Mouse (Mus musculus): ENCODE measurements around the gene Eya4. TPM values are rescaled to one million over a fixed set of nuclear protein-coding genes. Genes with fewer than 3 reads are reported as not detected.

Gene Eya4
- polyA plus RNA-seq, 1 experiment from 2014 or later: 1.1 TPM

DNA sequence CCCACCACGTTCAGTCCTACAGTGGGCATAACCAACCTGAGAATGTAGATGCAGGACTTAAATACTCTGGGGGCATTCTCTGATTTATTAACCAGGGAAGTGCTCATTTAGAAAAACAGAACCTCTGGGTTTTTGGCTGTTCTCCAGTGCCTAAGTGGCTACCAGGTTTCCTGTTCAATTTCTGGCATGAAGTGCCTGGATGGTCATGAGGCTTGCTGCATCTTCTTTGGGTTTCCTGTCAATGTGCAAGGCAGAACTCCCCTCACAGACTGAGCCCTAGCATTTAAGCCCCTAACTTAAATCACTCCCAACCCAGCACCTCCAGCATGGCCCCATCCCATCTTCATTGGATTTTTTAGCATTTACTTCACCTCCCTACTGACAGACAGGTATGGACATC lies 13.3 kb downstream of the Eya4 start:
- Histone ChIP-seq H3K9me3 (replicated peaks; ENCODE audit: control insufficient read depth, low read length) (no peaks in the 10 kb centered on the region), H3K9ac (ENCODE audit: low read length) (no peak overlapping the region), H3K27me3 (ENCODE audit: control insufficient read depth, insufficient read depth, low read length) (no peaks in the 10 kb centered on the region), H3K4me3 (ENCODE audit: low read length) (no peak overlapping the region), H3K27ac (ENCODE audit: low read length) (no peak overlapping the region), H3K36me3 (ENCODE audit: control insufficient read depth, insufficient read depth) (no peaks in the 10 kb centered on the region), H3K4me2 (ENCODE audit: low read depth, low read length) (no peak overlapping the region), H3K4me1 (ENCODE audit: control insufficient read depth, insufficient read depth, low read length) (no peaks in the 10 kb centered on the region)
- WGBS: 68% methylated on average over 1 of the region's 1 CpGs
- no peak for ATAC-seq (replicated peaks; ENCODE audit: extremely low read depth, insufficient read depth, low FRiP score)

DNA sequence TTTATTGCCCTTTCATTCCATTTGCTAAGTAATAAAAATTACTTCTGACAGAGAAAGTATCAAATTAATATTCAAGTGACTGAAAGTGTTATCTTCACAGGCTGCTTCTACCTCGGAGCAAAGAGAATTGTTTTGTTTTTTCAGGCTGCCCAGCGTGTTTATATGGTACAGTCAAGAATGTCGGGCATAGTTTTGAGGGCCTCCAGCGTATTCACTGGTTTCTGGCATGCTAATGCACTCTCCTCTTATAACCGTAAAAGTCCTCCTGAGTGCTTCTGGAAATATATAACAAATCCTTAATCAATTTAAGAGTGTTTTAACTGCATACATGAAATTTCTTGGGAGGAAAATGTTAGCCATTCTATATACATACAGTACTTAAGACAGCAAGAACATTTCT lies 17.8 kb downstream of the Eya4 start:
- Histone ChIP-seq H3K9ac (ENCODE audit: low read length) (no peak overlapping the region), H3K4me2 (ENCODE audit: low read depth, low read length) (no peak overlapping the region), H3K27me3 (ENCODE audit: control insufficient read depth, insufficient read depth, low read length) (no peaks in the 10 kb centered on the region), H3K9me3 (replicated peaks; ENCODE audit: control insufficient read depth, low read length) (no peaks in the 10 kb centered on the region), H3K4me3 (ENCODE audit: low read length) (no peak overlapping the region), H3K36me3 (ENCODE audit: control insufficient read depth, insufficient read depth) (no peaks in the 10 kb centered on the region), H3K4me1 (ENCODE audit: control insufficient read depth, insufficient read depth, low read length) (no peaks in the 10 kb centered on the region), H3K27ac (ENCODE audit: low read length) (no peak overlapping the region)
- 51% methylated on average over 5 of the region's 5 CpGs for WGBS
- no peak for ATAC-seq (replicated peaks; ENCODE audit: extremely low read depth, insufficient read depth, low FRiP score)

DNA sequence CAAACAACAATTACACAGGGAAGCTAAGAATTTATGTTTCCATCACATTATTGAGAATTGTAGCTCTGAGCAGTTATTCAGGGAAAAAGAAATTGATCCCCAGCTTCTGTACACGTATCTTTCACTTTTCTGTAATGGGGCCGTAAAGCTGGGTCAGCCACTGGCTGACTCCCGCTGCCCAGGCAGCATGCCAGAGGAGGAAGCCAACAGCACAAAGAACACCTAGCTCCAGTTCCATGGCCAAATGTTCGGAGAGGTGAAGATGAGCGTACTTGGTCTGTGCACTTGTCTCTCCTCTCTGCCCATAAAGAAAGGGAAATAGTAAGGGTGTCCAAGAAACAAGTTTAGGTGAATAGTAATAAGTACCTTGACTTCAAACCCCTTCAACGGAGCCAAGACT lies 22.9 kb downstream of the Eya4 start:
- 81% methylated on average over 6 of the region's 6 CpGs for WGBS
- H3K27ac ChIP-seq (ENCODE audit: low read length): no peak overlapping the region
- no peak overlapping the region for H3K4me3 ChIP-seq (ENCODE audit: low read length)
- ATAC-seq (replicated peaks; ENCODE audit: extremely low read depth, insufficient read depth, low FRiP score): no peak
- no peak overlapping the region for H3K9ac ChIP-seq (ENCODE audit: low read length)
- H3K27me3 ChIP-seq (ENCODE audit: control insufficient read depth, insufficient read depth, low read length): no peaks in the 10 kb centered on the region
- no peak overlapping the region for H3K4me2 ChIP-seq (ENCODE audit: low read depth, low read length)
- no peaks in the 10 kb centered on the region for H3K4me1 ChIP-seq (ENCODE audit: control insufficient read depth, insufficient read depth, low read length)
- no peaks in the 10 kb centered on the region for H3K36me3 ChIP-seq (ENCODE audit: control insufficient read depth, insufficient read depth)
- H3K9me3 ChIP-seq (replicated peaks; ENCODE audit: control insufficient read depth, low read length): no peaks in the 10 kb centered on the region

DNA sequence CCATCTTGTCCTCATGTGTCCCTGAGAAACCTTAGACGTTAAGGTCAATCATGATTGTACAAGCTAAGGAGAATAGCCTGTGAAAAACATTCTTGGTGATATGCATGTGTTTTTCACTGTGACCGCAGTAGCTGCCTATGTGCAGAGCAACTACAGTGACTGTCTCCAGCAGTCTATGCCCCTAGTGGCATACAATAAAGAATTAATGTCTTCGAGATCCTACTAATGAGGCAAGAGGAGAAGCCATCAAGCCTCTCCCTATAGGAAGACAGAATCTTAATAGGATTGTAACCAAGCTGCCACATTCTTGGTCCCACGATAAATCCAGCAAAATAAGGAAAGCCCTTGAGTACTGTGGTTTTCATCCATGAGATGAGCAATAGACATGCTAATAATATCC lies 28.3 kb downstream of the Eya4 start:
- Histone ChIP-seq H3K27ac (ENCODE audit: low read length) (no peak overlapping the region), H3K9me3 (replicated peaks; ENCODE audit: control insufficient read depth, low read length) (no peaks in the 10 kb centered on the region), H3K9ac (ENCODE audit: low read length) (no peak overlapping the region), H3K4me3 (ENCODE audit: low read length) (no peak overlapping the region), H3K27me3 (ENCODE audit: control insufficient read depth, insufficient read depth, low read length) (no peaks in the 10 kb centered on the region), H3K36me3 (ENCODE audit: control insufficient read depth, insufficient read depth) (no peaks in the 10 kb centered on the region), H3K4me2 (ENCODE audit: low read depth, low read length) (no peak overlapping the region), H3K4me1 (ENCODE audit: control insufficient read depth, insufficient read depth, low read length) (no peaks in the 10 kb centered on the region)
- 78% methylated on average over 4 of the region's 4 CpGs for WGBS
- no peak for ATAC-seq (replicated peaks; ENCODE audit: extremely low read depth, insufficient read depth, low FRiP score)

DNA sequence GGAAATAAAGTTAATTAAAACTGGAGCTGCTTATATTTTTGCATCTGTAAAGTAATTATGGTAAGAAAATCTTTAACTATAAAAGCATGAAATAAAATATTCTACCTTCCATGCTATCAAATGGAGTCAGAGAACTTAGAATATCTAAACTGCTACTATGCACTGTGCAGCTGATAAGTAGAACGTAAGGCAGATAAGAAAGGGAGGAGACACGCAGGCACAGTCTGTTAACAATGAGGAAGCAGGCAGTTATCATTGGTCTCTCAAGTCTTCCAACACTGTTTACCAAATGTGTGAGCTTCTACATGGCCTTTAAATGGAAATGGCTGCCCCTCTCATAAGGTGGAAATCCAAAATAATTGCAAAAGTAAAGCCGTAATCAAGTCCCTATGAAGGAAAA lies 55.0 kb downstream of the Eya4 start:
- no peak for ATAC-seq (replicated peaks; ENCODE audit: extremely low read depth, insufficient read depth, low FRiP score)
- H3K4me1 ChIP-seq (ENCODE audit: control insufficient read depth, insufficient read depth, low read length): no peaks in the 10 kb centered on the region
- H3K36me3 ChIP-seq (ENCODE audit: control insufficient read depth, insufficient read depth): no peaks in the 10 kb centered on the region
- no peak overlapping the region for H3K4me3 ChIP-seq (ENCODE audit: low read length)
- no peak overlapping the region for H3K27ac ChIP-seq (ENCODE audit: low read length)
- H3K4me2 ChIP-seq (ENCODE audit: low read depth, low read length): no peak overlapping the region
- H3K9me3 ChIP-seq (replicated peaks; ENCODE audit: control insufficient read depth, low read length): no peaks in the 10 kb centered on the region
- no peak overlapping the region for H3K9ac ChIP-seq (ENCODE audit: low read length)
- no peaks in the 10 kb centered on the region for H3K27me3 ChIP-seq (ENCODE audit: control insufficient read depth, insufficient read depth, low read length)
- WGBS: 37% methylated on average over 3 of the region's 3 CpGs

DNA sequence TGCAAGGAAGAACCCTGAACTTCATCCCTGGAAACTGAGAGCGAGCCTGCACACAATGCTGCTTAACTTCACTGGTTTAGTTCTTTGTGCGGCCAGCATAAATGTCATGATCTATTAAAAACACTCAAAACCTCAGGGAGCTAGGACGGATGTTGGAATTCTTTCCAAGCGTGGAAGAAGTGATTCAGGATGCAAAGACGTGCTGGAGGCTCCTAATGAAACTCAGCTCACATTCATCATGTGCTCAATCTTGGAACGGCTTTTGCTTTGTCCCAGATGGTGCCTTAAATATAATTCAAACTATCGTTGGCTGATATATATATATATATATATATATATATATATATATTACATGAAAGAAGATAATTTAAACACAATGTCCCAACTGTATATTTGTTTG lies 58.1 kb downstream of the Eya4 start:
- Histone ChIP-seq H3K36me3 (ENCODE audit: control insufficient read depth, insufficient read depth) (no peaks in the 10 kb centered on the region), H3K9ac (ENCODE audit: low read length) (no peak overlapping the region), H3K4me2 (ENCODE audit: low read depth, low read length) (no peak overlapping the region), H3K27me3 (ENCODE audit: control insufficient read depth, insufficient read depth, low read length) (no peaks in the 10 kb centered on the region), H3K4me3 (ENCODE audit: low read length) (no peak overlapping the region), H3K4me1 (ENCODE audit: control insufficient read depth, insufficient read depth, low read length) (no peaks in the 10 kb centered on the region), H3K9me3 (replicated peaks; ENCODE audit: control insufficient read depth, low read length) (no peaks in the 10 kb centered on the region), H3K27ac (ENCODE audit: low read length) (no peak overlapping the region)
- 71% methylated on average over 7 of the region's 7 CpGs for WGBS
- no peak for ATAC-seq (replicated peaks; ENCODE audit: extremely low read depth, insufficient read depth, low FRiP score)

DNA sequence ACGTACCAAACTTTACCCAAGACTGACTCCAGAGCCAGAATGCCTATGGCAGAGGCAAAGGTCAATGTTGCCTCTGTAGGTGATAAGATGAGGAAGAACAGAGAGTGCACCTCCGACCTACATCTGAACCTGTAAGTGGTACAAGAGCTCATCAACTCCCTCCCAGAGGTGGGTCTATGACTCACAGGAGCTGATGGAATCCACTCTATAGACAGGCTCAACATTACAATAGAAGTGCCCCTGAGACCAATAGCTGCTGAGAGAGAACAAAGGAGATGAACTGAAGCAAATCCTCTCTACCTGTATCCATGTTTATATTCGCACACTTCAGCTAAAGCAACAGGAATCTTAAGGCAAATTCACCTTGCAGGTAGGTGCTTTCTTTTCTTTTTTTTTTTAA lies 73.2 kb downstream of the Eya4 start:
- ATAC-seq (replicated peaks; ENCODE audit: extremely low read depth, insufficient read depth, low FRiP score): no peak
- Histone ChIP-seq H3K9me3 (replicated peaks; ENCODE audit: control insufficient read depth, low read length) (no peaks in the 10 kb centered on the region), H3K36me3 (ENCODE audit: control insufficient read depth, insufficient read depth) (no peaks in the 10 kb centered on the region), H3K27ac (ENCODE audit: low read length) (no peak overlapping the region), H3K4me2 (ENCODE audit: low read depth, low read length) (no peak overlapping the region), H3K9ac (ENCODE audit: low read length) (no peak overlapping the region), H3K4me1 (ENCODE audit: control insufficient read depth, insufficient read depth, low read length) (no peaks in the 10 kb centered on the region), H3K27me3 (ENCODE audit: control insufficient read depth, insufficient read depth, low read length) (no peaks in the 10 kb centered on the region), H3K4me3 (ENCODE audit: low read length) (no peak overlapping the region)
- WGBS: 81% methylated on average over 3 of the region's 3 CpGs

DNA sequence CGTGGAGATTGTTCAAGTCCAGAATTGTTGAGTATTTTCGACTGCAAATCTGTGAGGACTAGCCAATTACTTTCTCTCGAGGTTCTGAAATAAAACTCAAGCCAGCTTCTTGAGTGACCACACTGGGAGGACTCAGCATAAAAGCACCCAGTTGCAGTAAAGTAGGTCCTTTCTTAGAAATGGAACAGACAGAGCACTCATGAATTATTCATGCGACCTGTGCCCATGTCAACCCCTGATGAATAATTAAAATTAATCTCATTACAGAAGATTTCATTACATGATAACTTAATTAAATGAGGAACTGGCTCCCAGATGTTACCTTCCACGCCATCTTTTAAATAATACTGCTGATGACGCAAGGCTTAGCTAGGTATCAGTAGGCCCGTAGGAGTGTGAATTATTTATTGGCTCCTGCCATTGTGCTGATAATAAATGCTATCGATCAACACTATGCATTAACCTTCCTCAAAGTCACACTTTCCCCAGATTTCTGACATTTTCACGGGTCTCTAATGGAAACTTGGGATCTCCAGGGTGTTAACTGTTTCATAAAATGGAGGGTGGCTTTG lies 79.5 kb downstream of the Eya4 start:
- H3K27me3 ChIP-seq (ENCODE audit: control insufficient read depth, insufficient read depth, low read length): no peaks in the 10 kb centered on the region
- no peaks in the 10 kb centered on the region for H3K9me3 ChIP-seq (replicated peaks; ENCODE audit: control insufficient read depth, low read length)
- H3K4me2 ChIP-seq (ENCODE audit: low read depth, low read length): no peak overlapping the region
- H3K36me3 ChIP-seq (ENCODE audit: control insufficient read depth, insufficient read depth): no peaks in the 10 kb centered on the region
- no peak for ATAC-seq (replicated peaks; ENCODE audit: extremely low read depth, insufficient read depth, low FRiP score)
- no peak overlapping the region for H3K27ac ChIP-seq (ENCODE audit: low read length)
- H3K4me1 ChIP-seq (ENCODE audit: control insufficient read depth, insufficient read depth, low read length): no peaks in the 10 kb centered on the region
- 74% methylated on average over 9 of the region's 9 CpGs for whole genome bisulfite sequencing
- H3K4me3 ChIP-seq (ENCODE audit: low read length): no peak overlapping the region
- no peak overlapping the region for H3K9ac ChIP-seq (ENCODE audit: low read length)

DNA sequence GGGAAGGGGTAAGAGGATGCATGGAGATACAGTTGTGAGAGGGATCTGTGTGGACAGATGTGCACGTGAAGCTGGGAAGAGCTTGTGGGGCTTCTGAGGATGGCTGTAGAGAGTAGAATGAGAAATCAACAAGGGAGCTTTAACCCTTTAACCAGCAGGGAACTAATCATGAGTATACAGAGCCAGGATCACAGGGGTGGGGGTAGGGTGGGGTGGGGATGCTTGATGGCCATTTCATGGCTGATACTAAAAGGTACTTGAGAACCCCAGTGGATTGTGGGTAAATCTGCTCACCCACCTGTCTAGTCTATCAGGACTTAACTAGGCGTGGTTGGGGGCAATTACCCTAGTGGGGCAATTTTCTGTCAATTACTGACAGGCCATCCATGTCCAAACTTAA lies 80.1 kb downstream of the Eya4 start:
- Histone ChIP-seq H3K9ac (ENCODE audit: low read length) (no peak overlapping the region), H3K4me3 (ENCODE audit: low read length) (no peak overlapping the region), H3K9me3 (replicated peaks; ENCODE audit: control insufficient read depth, low read length) (no peaks in the 10 kb centered on the region), H3K27me3 (ENCODE audit: control insufficient read depth, insufficient read depth, low read length) (no peaks in the 10 kb centered on the region), H3K4me2 (ENCODE audit: low read depth, low read length) (no peak overlapping the region), H3K27ac (ENCODE audit: low read length) (no peak overlapping the region), H3K36me3 (ENCODE audit: control insufficient read depth, insufficient read depth) (no peaks in the 10 kb centered on the region), H3K4me1 (ENCODE audit: control insufficient read depth, insufficient read depth, low read length) (no peaks in the 10 kb centered on the region)
- 79% methylated on average over 2 of the region's 2 CpGs for whole genome bisulfite sequencing
- no peak for ATAC-seq (replicated peaks; ENCODE audit: extremely low read depth, insufficient read depth, low FRiP score)

DNA sequence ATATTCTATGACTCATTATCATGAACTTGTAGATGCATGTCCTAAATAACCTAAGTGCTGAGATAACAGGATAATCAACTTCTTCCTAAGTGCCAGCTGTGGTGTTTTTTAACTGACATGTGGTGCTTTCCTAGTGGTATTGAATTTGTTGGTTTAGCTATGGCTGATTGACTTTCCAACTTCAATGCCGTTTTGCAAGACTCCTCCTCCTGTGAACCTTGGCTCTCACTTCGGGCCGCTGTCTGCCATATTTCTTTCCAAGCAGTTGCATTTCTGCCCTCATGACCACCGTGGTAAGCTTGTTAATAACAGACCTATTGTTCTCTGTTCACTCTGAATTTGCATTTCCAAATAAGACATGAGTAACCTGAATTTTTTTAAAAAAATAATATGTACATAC lies 98.4 kb downstream of the Eya4 start:
- 77% methylated on average over 4 of the region's 4 CpGs for WGBS
- H3K27ac ChIP-seq (ENCODE audit: low read length): no peak overlapping the region
- no peaks in the 10 kb centered on the region for H3K36me3 ChIP-seq (ENCODE audit: control insufficient read depth, insufficient read depth)
- no peaks in the 10 kb centered on the region for H3K4me1 ChIP-seq (ENCODE audit: control insufficient read depth, insufficient read depth, low read length)
- no peak overlapping the region for H3K9ac ChIP-seq (ENCODE audit: low read length)
- no peaks in the 10 kb centered on the region for H3K27me3 ChIP-seq (ENCODE audit: control insufficient read depth, insufficient read depth, low read length)
- no peak overlapping the region for H3K4me3 ChIP-seq (ENCODE audit: low read length)
- H3K9me3 ChIP-seq (replicated peaks; ENCODE audit: control insufficient read depth, low read length): no peaks in the 10 kb centered on the region; the same call in 1 of the 2 replicates
- no peak for ATAC-seq (replicated peaks; ENCODE audit: extremely low read depth, insufficient read depth, low FRiP score)
- H3K4me2 ChIP-seq (ENCODE audit: low read depth, low read length): no peak overlapping the region

Measured in heart, embryonic 16.5 days (tissue).